Mouse (Mus musculus) myocyte (in vitro differentiated cells): Measurements from ENCODE around the gene Flnc. TPM values are rescaled to one million over a fixed set of nuclear protein-coding genes. Genes with fewer than 3 reads are reported as not detected.

Experiments
- H3K27me3 ChIP-seq: one replicate; pipeline ENCODE4 v1.6.1; 2011; ENCODE audit not compliant: control insufficient read depth, insufficient read depth, insufficient read length
- H3K36me3 ChIP-seq: one replicate; pipeline ENCODE4 v1.6.1; 2011; ENCODE audit not compliant: control insufficient read depth, insufficient read depth
- H3K4me2 ChIP-seq: one replicate; pipeline ENCODE4 v1.6.1; 2011; ENCODE audit warnings: low read depth, control low read depth
- H3K4me3 ChIP-seq: one replicate; pipeline ENCODE4 v1.5.1; 2011; ENCODE audit warnings: mild to moderate bottlenecking, control low read depth, moderate library complexity
- H3K79me2 ChIP-seq: one replicate; pipeline ENCODE4 v1.6.1; 2011; ENCODE audit not compliant: control insufficient read depth, insufficient read depth
- H3ac ChIP-seq: one replicate; pipeline ENCODE4 v1.6.1; 2011; ENCODE audit not compliant: control insufficient read depth, insufficient read length
- CEBPB ChIP-seq: IDR thresholded peaks from 2 replicates; pipeline ENCODE4 v1.6.1; 2011; ENCODE audit warnings: mild to moderate bottlenecking, moderate library complexity; ENCODE audit not compliant: poor library complexity, insufficient read depth, severe bottlenecking
- E2F4 ChIP-seq: IDR thresholded peaks from one replicate; pipeline ENCODE4 v1.6.1; 2011; ENCODE audit warnings: mild to moderate bottlenecking, control low read depth, moderate library complexity; ENCODE audit not compliant: insufficient read depth
- MAX ChIP-seq: IDR thresholded peaks from one replicate; pipeline ENCODE4 v1.6.1; 2011; ENCODE audit warnings: low read depth, mild to moderate bottlenecking, control low read depth
- MYOD1 ChIP-seq, 3 experiments: IDR thresholded peaks; one replicate each; pipeline ENCODE4 v1.6.1; 2011; ENCODE audit warnings: control low read depth in 2 of 3, low read depth in 2 of 3, mild to moderate bottlenecking in 2 of 3, moderate library complexity in 1 of 3; ENCODE audit not compliant: insufficient read length in 2 of 3, control insufficient read depth in 1 of 3
- MYOG ChIP-seq, 3 experiments: IDR thresholded peaks; one replicate each; pipeline ENCODE4 v1.6.1; 2011; ENCODE audit warnings: control low read depth in 2 of 3, low read depth in 2 of 3, mild to moderate bottlenecking in 2 of 3; ENCODE audit not compliant: insufficient read length in 2 of 3, control insufficient read depth in 1 of 3, insufficient read depth in 1 of 3
- POLR2A ChIP-seq: IDR thresholded peaks from one replicate; pipeline ENCODE4 v1.6.1; 2011; ENCODE audit warnings: low read depth, mild to moderate bottlenecking, control low read depth, moderate library complexity; ENCODE audit not compliant: insufficient read length
- POLR2AphosphoS2 ChIP-seq: IDR thresholded peaks from one replicate; pipeline ENCODE4 v1.6.1; 2011; ENCODE audit warnings: low read depth, control low read depth; ENCODE audit not compliant: insufficient read length
- REST ChIP-seq: IDR thresholded peaks from one replicate; pipeline ENCODE4 v1.6.1; 2011; ENCODE audit warnings: mild to moderate bottlenecking, control low read depth, moderate library complexity; ENCODE audit not compliant: insufficient read depth, insufficient read length
- SRF ChIP-seq: IDR thresholded peaks from one replicate; pipeline ENCODE4 v1.6.1; 2011; ENCODE audit warnings: low read depth; ENCODE audit not compliant: control insufficient read depth, insufficient read length
- TCF12 ChIP-seq: IDR thresholded peaks from one replicate; pipeline ENCODE4 v1.6.1; 2011; ENCODE audit warnings: mild to moderate bottlenecking, control low read depth; ENCODE audit not compliant: poor library complexity, insufficient read depth, severe bottlenecking
- TCF3 ChIP-seq: IDR thresholded peaks from one replicate; pipeline ENCODE4 v1.6.1; 2011; ENCODE audit warnings: low read depth, control low read depth; ENCODE audit not compliant: insufficient read length
- USF1 ChIP-seq: IDR thresholded peaks from one replicate; pipeline ENCODE4 v1.6.1; 2011; ENCODE audit warnings: low read depth, mild to moderate bottlenecking, control low read depth, moderate library complexity
- polyA plus RNA-seq: library from polyadenylated mRNA; unstranded; fragments of >200 nt; fragmentation: generic; extraction: Trizol; gene quantifications from one replicate; pipeline ENCODE4 v1.2.1, GENCODE M21; 2012; ENCODE audit warnings: missing spikeins

Gene Flnc
- polyA plus RNA-seq, 1 experiment, result 268 TPM

DNA sequence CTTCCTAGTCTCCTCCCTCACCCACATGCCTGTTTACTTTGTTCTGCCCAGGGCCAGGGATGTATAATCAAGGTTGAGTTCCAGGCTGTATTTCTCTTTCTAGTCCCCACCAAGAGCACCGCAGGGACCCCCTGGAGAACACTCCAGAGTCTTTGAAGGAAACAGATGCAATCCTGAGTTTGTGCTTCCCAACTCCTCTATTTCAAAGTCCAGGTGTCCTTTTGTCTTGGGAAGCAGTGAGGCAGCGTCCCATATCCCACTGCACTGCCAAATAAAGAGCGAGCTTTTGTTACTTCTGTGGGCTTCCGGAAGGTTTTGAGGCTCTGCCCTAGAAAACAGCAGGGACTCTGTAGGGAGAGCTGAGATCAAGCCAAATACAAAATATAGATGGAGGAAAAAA lies 33.2 kb upstream of the Flnc start:
- H3K79me2 ChIP-seq, result no peaks in the 10 kb centered on the region
- no peaks in the 10 kb centered on the region for H3K27me3 ChIP-seq
- H3ac ChIP-seq, result no peak overlapping the region
- no peak overlapping the region for H3K4me2 ChIP-seq
- no peaks in the 10 kb centered on the region for H3K36me3 ChIP-seq
- TF ChIP-seq MAX (no peak), POLR2AphosphoS2 (no peak), MYOG (IDR thresholded peaks at IDR 0.05; ENCODE audit: control insufficient read depth in 1 of 3, insufficient read depth in 1 of 3, insufficient read length in 2 of 3, low read depth in 2 of 3) (no peak), MYOD1 (IDR thresholded peaks at IDR 0.05; ENCODE audit: control insufficient read depth in 1 of 3, insufficient read length in 2 of 3, low read depth in 2 of 3) (no peak), CEBPB (no peak), SRF (no peak), TCF12 (no peak), USF1 (no peak), REST (no peak), E2F4 (no peak), TCF3 (no peak), POLR2A (no peak)
- H3K4me3 ChIP-seq, result no peak overlapping the region

GRCm38 (mm10) chr6:29402693-29403342 lies 30.2 kb upstream of the Flnc start:
- Histone ChIP-seq H3K4me2 (no peak overlapping the region), H3K36me3 (no peaks in the 10 kb centered on the region), H3K4me3 (no peak overlapping the region), H3K27me3 (no peaks in the 10 kb centered on the region), H3ac (no peak overlapping the region), H3K79me2 (no peaks in the 10 kb centered on the region)
- TF ChIP-seq REST (no peak), SRF (no peak), E2F4 (no peak), MYOD1 (IDR thresholded peaks at IDR 0.05; ENCODE audit: control insufficient read depth in 1 of 3, insufficient read length in 2 of 3, low read depth in 2 of 3) (no peak), TCF3 (no peak), POLR2AphosphoS2 (no peak), CEBPB (no peak), POLR2A (no peak), USF1 (no peak), TCF12 (no peak), MYOG (IDR thresholded peaks at IDR 0.05; ENCODE audit: control insufficient read depth in 1 of 3, insufficient read depth in 1 of 3, insufficient read length in 2 of 3, low read depth in 2 of 3) (no peak), MAX (no peak)

GRCm38 (mm10) chr6:29406412-29406811 lies 26.6 kb upstream of the Flnc start:
- no peak for TF ChIP-seq E2F4
- no peak for TF ChIP-seq TCF12
- no peak for TF ChIP-seq POLR2AphosphoS2
- TF ChIP-seq MAX, result no peak
- no peak for TF ChIP-seq SRF
- TF ChIP-seq MYOG (IDR thresholded peaks at IDR 0.05; ENCODE audit: control insufficient read depth in 1 of 3, insufficient read depth in 1 of 3, insufficient read length in 2 of 3, low read depth in 2 of 3), result no peak
- no peak for TF ChIP-seq TCF3
- H3K79me2 ChIP-seq, result no peaks in the 10 kb centered on the region
- H3K36me3 ChIP-seq, result no peaks in the 10 kb centered on the region
- H3K27me3 ChIP-seq, result no peaks in the 10 kb centered on the region
- no peak overlapping the region for H3ac ChIP-seq
- H3K4me3 ChIP-seq, result no peak overlapping the region
- H3K4me2 ChIP-seq, result no peak overlapping the region

GRCm38 (mm10) chr6:29415446-29415845 lies 17.6 kb upstream of the Flnc start:
- H3K4me3 ChIP-seq, result no peak overlapping the region
- H3K36me3 ChIP-seq, result peaks cover 3% of the 10 kb centered on the region
- H3K79me2 ChIP-seq, result no peaks in the 10 kb centered on the region
- TF ChIP-seq MYOG (IDR thresholded peaks at IDR 0.05; ENCODE audit: control insufficient read depth in 1 of 3, insufficient read depth in 1 of 3, insufficient read length in 2 of 3, low read depth in 2 of 3) (no peak), USF1 (no peak), MYOD1 (IDR thresholded peaks at IDR 0.05; ENCODE audit: control insufficient read depth in 1 of 3, insufficient read length in 2 of 3, low read depth in 2 of 3) (no peak), POLR2A (no peak), CEBPB (no peak), POLR2AphosphoS2 (no peak), E2F4 (no peak), SRF (no peak), MAX (no peak), TCF12 (no peak), REST (no peak), TCF3 (no peak)
- no peak overlapping the region for H3K4me2 ChIP-seq
- H3K27me3 ChIP-seq, result no peaks in the 10 kb centered on the region
- H3ac ChIP-seq, result no peak overlapping the region

- Histone ChIP-seq H3K4me3 (no peak overlapping the region), H3K36me3 (no peaks in the 10 kb centered on the region), H3K79me2 (no peaks in the 10 kb centered on the region), H3K27me3 (no peaks in the 10 kb centered on the region), H3ac (no peak overlapping the region), H3K4me2 (no peak overlapping the region)
- TF ChIP-seq TCF3 (no peak), CEBPB (no peak), MYOD1 (IDR thresholded peaks at IDR 0.05; ENCODE audit: control insufficient read depth in 1 of 3, insufficient read length in 2 of 3, low read depth in 2 of 3) (no peak), SRF (no peak), MAX (no peak), MYOG (IDR thresholded peaks at IDR 0.05; ENCODE audit: control insufficient read depth in 1 of 3, insufficient read depth in 1 of 3, insufficient read length in 2 of 3, low read depth in 2 of 3) (no peak), POLR2A (no peak), USF1 (no peak), POLR2AphosphoS2 (no peak), E2F4 (no peak), REST (no peak), TCF12 (no peak)
Measured at GRCm38 (mm10) chr6:29420596-29420995, 12.5 kb upstream of the Flnc start.
